Mouse (Mus musculus) lung, embryonic 14.5 days (tissue): Measurements from ENCODE around the gene Pgk1. TPM values are rescaled to one million over a fixed set of nuclear protein-coding genes. Genes with fewer than 3 reads are reported as not detected.

ENCODE experiments used
- ATAC-seq: fragments of 200-750 bp; cut with Nextera tagmentation; 2 replicates; pipeline ENCODE4 v1.8.0; 2017; ENCODE audit warnings: mild to moderate bottlenecking, moderate TSS enrichment, moderate library complexity; ENCODE audit not compliant: insufficient read depth
- DNase-seq: peaks from one replicate; pipeline ENCODE4 v3.0.0-alpha.2; 2015
- H3K27ac ChIP-seq: fragments of 300-500 bp; sonication (generic); 2 replicates; pipeline ENCODE4 v1.5.1; 2014; ENCODE audit warnings: low read depth, mild to moderate bottlenecking, moderate library complexity
- H3K27me3 ChIP-seq: fragments of 300-500 bp; sonication (generic); 2 replicates; pipeline ENCODE4 v1.6.1; 2014; ENCODE audit warnings: low read length, control low read depth; ENCODE audit not compliant: insufficient read depth
- H3K36me3 ChIP-seq: fragments of 300-500 bp; sonication (generic); 2 replicates; pipeline ENCODE4 v1.6.1; 2014; ENCODE audit warnings: control low read depth; ENCODE audit not compliant: insufficient read depth
- H3K4me1 ChIP-seq: fragments of 300-500 bp; sonication (generic); 2 replicates; pipeline ENCODE4 v1.6.1; 2014; ENCODE audit warnings: antibody characterized with exemption, control low read depth; ENCODE audit not compliant: insufficient read depth
- H3K4me2 ChIP-seq: fragments of 300-500 bp; sonication (generic); 2 replicates; pipeline ENCODE4 v1.6.1; 2014; ENCODE audit warnings: mild to moderate bottlenecking
- H3K4me3 ChIP-seq: fragments of 300-500 bp; sonication (generic); 2 replicates; pipeline ENCODE4 v1.5.1; 2014; ENCODE audit warnings: low read depth, low read length
- H3K9ac ChIP-seq: fragments of 300-500 bp; sonication (generic); 2 replicates; pipeline ENCODE4 v1.6.1; 2014
- H3K9me3 ChIP-seq: fragments of 300-500 bp; sonication (generic); 2 replicates; pipeline ENCODE4 v1.6.1; 2016; ENCODE audit warnings: low read depth, low read length, control low read depth
- CTCF ChIP-seq: IDR thresholded peaks from 2 replicates; pipeline ENCODE4 v1.5.1; 2016; ENCODE audit warnings: antibody characterized with exemption, low read depth
- WGBS: fragments of 180-500 bp; shearing (Covaris S2); extraction: QIAGEN DNeasy Blood & Tissue Kit; methylation state at CpG from one replicate; pipeline ENCODE4 v1.1.7; 2014; 5-methylcytosine and 5-hydroxymethylcytosine counted together
- polyA plus RNA-seq: library from polyadenylated mRNA; unstranded; fragments of >200 nt; fragmentation: Nextera tagmentation; extraction: Ambion mirVana; gene quantifications from 2 replicates; pipeline ENCODE4 v1.2.1, GENCODE M21; 2014

The Pgk1 gene
- polyA plus RNA-seq, 1 experiment from 2014 or later: 302 TPM

- H3K9me3 ChIP-seq: no peaks in the 10 kb centered on the region
- no peaks in the 10 kb centered on the region for H3K36me3 ChIP-seq
- no peak for TF ChIP-seq CTCF
- no peak overlapping the region for H3K27ac ChIP-seq
- H3K27me3 ChIP-seq: no peaks in the 10 kb centered on the region
- H3K4me3 ChIP-seq: no peak overlapping the region
- ATAC-seq: no peak
- no peak for DNase-seq
- WGBS: 84% methylated on average over 2 of the region's 2 CpGs
- H3K4me1 ChIP-seq: no peaks in the 10 kb centered on the region
- H3K9ac ChIP-seq: no peak overlapping the region
- H3K4me2 ChIP-seq: no peak overlapping the region
Measured at GRCm38 (mm10) chrX:106209100-106209499, 22.2 kb downstream of the Pgk1 start.

DNA sequence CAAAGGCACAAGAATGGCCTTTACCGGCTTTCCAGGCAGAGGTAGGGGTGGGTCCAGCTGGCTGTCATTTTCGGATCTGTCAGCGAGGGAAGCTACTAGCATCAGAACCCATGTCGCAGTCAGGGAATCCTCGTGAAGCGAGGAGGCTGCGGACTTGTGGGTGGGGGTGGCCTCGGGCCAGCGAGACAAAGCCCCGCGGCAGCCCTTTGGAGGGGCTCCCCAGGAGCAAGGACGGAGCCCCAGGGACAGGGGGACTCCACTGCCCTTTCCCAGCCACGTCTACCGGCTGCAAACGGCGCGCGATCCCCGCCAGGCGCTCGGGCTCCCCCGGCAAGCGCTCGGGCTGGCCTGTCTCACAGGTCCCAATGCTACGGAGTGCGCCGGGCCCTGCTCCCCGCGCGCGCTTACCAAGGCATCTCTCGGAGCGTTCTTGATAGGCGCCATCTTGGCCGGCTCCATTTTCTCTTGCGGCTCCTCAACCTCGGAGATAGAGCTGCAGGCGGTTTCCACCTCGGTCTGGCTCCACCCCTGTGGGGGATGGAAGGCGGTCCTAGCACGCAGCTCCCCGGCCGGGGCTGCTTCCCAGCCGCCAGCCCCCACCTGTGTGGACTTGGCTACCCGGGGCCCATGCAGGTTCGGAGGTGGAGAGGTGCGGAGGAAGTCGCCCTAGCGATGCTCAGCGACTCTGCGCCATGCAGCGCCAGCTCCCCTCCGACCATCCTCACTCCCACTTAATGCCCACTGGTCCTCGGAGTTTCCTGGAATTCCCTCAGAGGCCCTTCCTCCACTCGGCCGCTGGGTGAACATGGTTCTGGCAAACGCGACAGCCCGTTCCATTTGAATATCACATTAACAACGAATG lies 32.5 kb downstream of the Pgk1 start:
- Histone ChIP-seq H3K27ac (peak overlapping the region; percentile 72), H3K4me3 (peak overlapping the region; percentile 52), H3K27me3 (no peaks in the 10 kb centered on the region), H3K9me3 (peaks cover 4% of the 10 kb centered on the region; the same call in 1 of the 2 replicates), H3K4me1 (no peaks in the 10 kb centered on the region), H3K9ac (peak overlapping the region; percentile 69), H3K36me3 (no peaks in the 10 kb centered on the region), H3K4me2 (peak overlapping the region; percentile 57)
- no peak for TF ChIP-seq CTCF
- peak; percentile 97 for ATAC-seq
- peak; percentile 81 for DNase-seq
- 16% methylated on average over 58 of the region's 60 CpGs for WGBS

DNA sequence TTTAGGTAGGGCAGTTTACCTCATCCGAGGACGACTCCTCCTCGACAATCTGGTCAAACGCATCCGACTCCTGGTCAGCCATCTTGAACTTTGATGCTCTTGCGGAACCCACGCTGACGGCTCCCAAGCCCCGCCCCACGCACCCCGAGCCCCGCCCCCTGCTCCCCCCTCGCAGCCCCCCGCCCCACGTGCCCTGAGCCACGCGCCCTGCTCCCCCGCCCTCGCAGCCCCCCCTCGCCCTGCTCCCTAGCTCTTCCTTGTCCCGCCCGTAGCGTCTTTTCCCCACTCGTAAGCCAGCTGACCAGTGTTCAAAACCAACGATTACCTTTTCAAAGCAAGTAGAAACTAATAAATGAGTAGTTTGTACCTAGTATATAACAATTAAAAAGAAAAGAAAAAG lies 34.2 kb downstream of the Pgk1 start, which contains the start of gene Taf9b:
TSS of gene Taf9b (minus strand) at position 101 of the 400 bp plus-strand sequence.
- ATAC-seq: no peak
- H3K4me1 ChIP-seq: no peaks in the 10 kb centered on the region
- peak within 1 kb of the TSS; percentile 52 for H3K4me3 ChIP-seq
- no peak within 1 kb of the TSS for H3K27ac ChIP-seq
- WGBS: 87% methylated on average over 21 of the region's 25 CpGs
- H3K4me2 ChIP-seq: peak within 1 kb of the TSS; percentile 57
- no peak for DNase-seq
- no peaks in the 10 kb centered on the region for H3K36me3 ChIP-seq
- H3K9ac ChIP-seq: no peak within 1 kb of the TSS
- no peak for TF ChIP-seq CTCF
- H3K27me3 ChIP-seq: no peaks in the 10 kb centered on the region
- H3K9me3 ChIP-seq: peaks cover 4% of the 10 kb centered on the region; the same call in 1 of the 2 replicates

Other genes with a start within 250 kb of the Pgk1 start
- 62.7 and 63.0 TPM in 2 replicates for gene Magt1, start 175.2 kb upstream of the Pgk1 start, polyA plus RNA-seq
- 327 and 365 TPM in 2 replicates for gene Cox7b, start 171.4 kb upstream of the Pgk1 start, polyA plus RNA-seq
- 34.4 TPM in 2 replicates for gene Atp7a, start 159.8 kb upstream of the Pgk1 start, polyA plus RNA-seq
- gene Tlr13, start 43.9 kb upstream of the Pgk1 start, polyA plus RNA-seq: 0.62 and 0.93 TPM in 2 replicates
- 12.8 and 14.8 TPM in 2 replicates for gene Taf9b, start 34.1 kb downstream of the Pgk1 start, polyA plus RNA-seq
- not detected in 2 replicates for gene Fnd3c2, start 68.3 kb downstream of the Pgk1 start, polyA plus RNA-seq